Mouse (Mus musculus) urinary bladder, postnatal 4 days (tissue): Measurements from ENCODE around the gene Grap.

ENCODE experiments used
- DNase-seq, 2 experiments: peaks; one replicate each; pipeline ENCODE4 v3.0.0; 2021 to 2022; ENCODE audit warnings: low spot score in 2 of 2

Grap gene

DNA sequence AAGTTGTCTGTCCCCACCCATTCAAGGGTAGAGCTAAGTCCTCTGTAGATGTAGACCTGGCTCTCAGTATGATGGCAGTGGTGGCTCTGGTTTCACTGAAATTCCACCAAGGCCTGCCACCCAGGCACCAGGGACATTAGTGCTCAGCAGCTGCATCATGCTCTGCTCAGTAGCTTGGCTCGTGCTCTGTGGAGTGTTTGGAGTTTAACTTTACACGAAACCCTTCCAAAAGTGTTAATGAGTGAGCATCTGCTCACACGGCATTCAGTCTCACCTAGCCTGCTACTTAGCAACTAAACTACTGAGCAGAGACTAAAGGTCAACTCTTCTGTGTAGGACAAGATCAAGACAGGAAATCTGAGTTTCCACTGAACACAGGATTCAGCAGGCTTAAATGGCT lies 67.6 kb downstream of the Grap start, which contains the start of gene Slc5a10:
Gene Slc5a10, minus strand, starts transcription at position 191 of the 400 bp plus-strand sequence.
- DNase-seq = no peak

DNA sequence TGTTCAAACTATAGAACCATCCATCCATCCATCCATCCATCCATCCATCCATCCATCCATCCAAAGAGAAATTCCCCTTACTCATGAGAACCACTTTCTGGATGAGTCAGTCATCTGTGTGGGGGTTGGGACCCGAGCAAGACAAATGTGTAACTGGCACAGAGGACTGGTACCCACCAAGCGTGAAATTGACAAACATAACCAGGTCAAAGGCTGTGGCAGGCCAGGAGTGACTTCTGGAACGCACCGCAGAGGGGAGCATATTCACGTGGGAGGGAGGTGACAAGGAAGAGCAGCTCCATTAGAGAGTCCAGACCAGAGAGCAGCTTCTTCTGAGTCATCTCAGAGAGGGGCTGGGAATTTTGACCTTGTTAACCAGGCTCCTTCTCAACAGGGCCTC lies 69.0 kb downstream of the Grap start:
- no peak for DNase-seq
